Mouse (Mus musculus) heart, adult 2 months (tissue): Measurements from ENCODE around the gene Aatk. TPM values are rescaled to one million over a fixed set of nuclear protein-coding genes. Genes with fewer than 3 reads are reported as not detected.

Experiments used
- DNase-seq, 2 experiments: peaks; one replicate each; pipeline ENCODE4 v3.0.0; 2021
- H3K27ac ChIP-seq: fragments of 200-600 bp; 2 replicates; pipeline ENCODE4 v1.8.1; 2022
- H3K27me3 ChIP-seq: fragments of 200-500 bp; 2 replicates; pipeline ENCODE4 v1.6.1; 2012; ENCODE audit warnings: mild to moderate bottlenecking, low read length, inconsistent platforms, mixed read lengths; ENCODE audit not compliant: control insufficient read depth, insufficient read depth
- H3K36me3 ChIP-seq: fragments of 200-500 bp; 2 replicates; pipeline ENCODE4 v1.6.1; 2012; ENCODE audit warnings: low read length, inconsistent platforms; ENCODE audit not compliant: control insufficient read depth, insufficient read depth
- H3K4me1 ChIP-seq: fragments of 200-500 bp; 2 replicates; pipeline ENCODE4 v1.6.1; 2011; ENCODE audit warnings: low read length; ENCODE audit not compliant: control insufficient read depth, insufficient read depth
- H3K4me3 ChIP-seq: fragments of 200-600 bp; 2 replicates; pipeline ENCODE4 v1.8.1; 2022
- H3K79me2 ChIP-seq: fragments of 200-500 bp; replicated peaks from 2 replicates; pipeline ENCODE4 v1.6.1; 2012; ENCODE audit warnings: mild to moderate bottlenecking, inconsistent platforms, low read length, moderate library complexity, mixed read lengths; ENCODE audit not compliant: control insufficient read depth, insufficient read depth
- H3K9ac ChIP-seq: fragments of 200-500 bp; 2 replicates; pipeline ENCODE4 v1.6.1; 2012; ENCODE audit warnings: low read depth, mild to moderate bottlenecking, control low read depth, inconsistent platforms, low read length, mixed read lengths
- CTCF ChIP-seq: fragments of 200-600 bp; IDR thresholded peaks from 2 replicates; pipeline ENCODE4 v1.8.1; 2022; ENCODE audit warnings: antibody characterized with exemption, mild to moderate bottlenecking, moderate library complexity
- EP300 ChIP-seq: fragments of 200-500 bp; IDR thresholded peaks from 2 replicates; pipeline ENCODE4 v1.6.1; 2011; ENCODE audit warnings: low read depth, low read length, control low read depth; ENCODE audit not compliant: insufficient read depth
- POLR2A ChIP-seq: fragments of 200-500 bp; IDR thresholded peaks from 2 replicates; pipeline ENCODE4 v1.6.1; 2011; ENCODE audit warnings: mild to moderate bottlenecking, low read depth, low read length, control low read depth; ENCODE audit not compliant: insufficient read depth
- WGBS: fragments of 180-500 bp; shearing (Covaris S2); methylation state at CpG from one replicate; pipeline ENCODE4 v1.1.7; 2018; 5-methylcytosine and 5-hydroxymethylcytosine counted together
- intact Hi-C: fragments of 180-260 bp; cut with DNase I; formaldehyde crosslinking; loops from one replicate; pipeline ENCODE4 v1.15.1; 2025
- polyA plus RNA-seq: library from polyadenylated mRNA; depleted of rRNA; stranded (reverse); fragments of >200 nt; gene quantifications from 2 replicates; pipeline ENCODE4 v1.2.3, GENCODE M21; 2012
- total RNA-seq, 2 experiments: library from RNA; stranded (reverse); gene quantifications; 2 replicates each; pipeline ENCODE4 v1.2.3; 2021

Aatk gene
- total and polyA plus RNA-seq, 3 experiments: 3.6 to 10.3 (median 4.7) TPM

- intact Hi-C loops: no loop called here
- DNase-seq: no peak
- H3K27me3 ChIP-seq: no peaks in the 10 kb centered on the region
- H3K36me3 ChIP-seq: no peaks in the 10 kb centered on the region
- H3K27ac ChIP-seq: no peak overlapping the region
- TF ChIP-seq EP300 (no peak), CTCF (no peak), POLR2A (no peak)
- WGBS: 70% methylated on average over 11 of the region's 11 CpGs
- no peaks in the 10 kb centered on the region for H3K4me1 ChIP-seq
- H3K4me3 ChIP-seq: no peak overlapping the region
- no peaks in the 10 kb centered on the region for H3K79me2 ChIP-seq
- no peak overlapping the region for H3K9ac ChIP-seq
Measured at GRCm38 (mm10) chr11:120069261-120069660, 22.3 kb upstream of the Aatk start.

GRCm38 (mm10) chr11:120067834-120068233 is 20.9 kb upstream of the Aatk start:
- H3K36me3 ChIP-seq: no peaks in the 10 kb centered on the region
- DNase-seq: no peak
- no peaks in the 10 kb centered on the region for H3K79me2 ChIP-seq
- TF ChIP-seq POLR2A: no peak
- TF ChIP-seq CTCF: no peak
- TF ChIP-seq EP300: no peak
- no peak overlapping the region for H3K4me3 ChIP-seq
- no peaks in the 10 kb centered on the region for H3K4me1 ChIP-seq
- H3K27ac ChIP-seq: no peak overlapping the region
- no peaks in the 10 kb centered on the region for H3K27me3 ChIP-seq
- intact Hi-C loops: no loop called here
- WGBS: 87% methylated on average over 17 of the region's 17 CpGs
- no peak overlapping the region for H3K9ac ChIP-seq

- Histone ChIP-seq H3K27me3 (no peaks in the 10 kb centered on the region), H3K9ac (no peak overlapping the region), H3K4me3 (no peak overlapping the region), H3K79me2 (no peaks in the 10 kb centered on the region), H3K36me3 (no peaks in the 10 kb centered on the region), H3K27ac (no peak overlapping the region), H3K4me1 (no peaks in the 10 kb centered on the region)
- DNase-seq: peak; percentile 46 to 75
- intact Hi-C loops: loop anchor here (1.0 kb wide), 2 partner anchors 35 to 52 kb away; no protein-coding TSS in a partner anchor
- 0 out of 2 replicates have a peak, but pooled peaks have one; percentile 25 for TF ChIP-seq EP300
- TF ChIP-seq POLR2A: no peak
- TF ChIP-seq CTCF: peak; percentile 97
- WGBS: 37% methylated on average over 10 of the region's 10 CpGs
Measured at GRCm38 (mm10) chr11:120065291-120065690, 18.3 kb upstream of the Aatk start.

GRCm38 (mm10) chr11:120064668-120065040 is 17.7 kb upstream of the Aatk start:
- intact Hi-C loops: loop anchor here (1.0 kb wide), 2 partner anchors 34 to 51 kb away; no protein-coding TSS in a partner anchor
- Histone ChIP-seq H3K4me3 (no peak overlapping the region), H3K79me2 (no peaks in the 10 kb centered on the region), H3K9ac (no peak overlapping the region), H3K4me1 (no peaks in the 10 kb centered on the region), H3K36me3 (no peaks in the 10 kb centered on the region), H3K27me3 (no peaks in the 10 kb centered on the region), H3K27ac (no peak overlapping the region)
- whole genome bisulfite sequencing: 92% methylated on average over 11 of the region's 11 CpGs
- no peak for DNase-seq
- TF ChIP-seq POLR2A: no peak

- Histone ChIP-seq H3K36me3 (no peaks in the 10 kb centered on the region), H3K79me2 (no peaks in the 10 kb centered on the region), H3K27me3 (no peaks in the 10 kb centered on the region), H3K9ac (no peak overlapping the region), H3K4me1 (no peaks in the 10 kb centered on the region), H3K4me3 (no peak overlapping the region), H3K27ac (no peak overlapping the region)
- intact Hi-C loops: no loop called here
- no peak for DNase-seq
- TF ChIP-seq POLR2A: no peak
- TF ChIP-seq CTCF: no peak
- no peak for TF ChIP-seq EP300
- 80% methylated on average over 13 of the region's 13 CpGs for WGBS
Measured at GRCm38 (mm10) chr11:120064006-120064667, 17.2 kb upstream of the Aatk start.

- H3K9ac ChIP-seq: no peak overlapping the region
- TF ChIP-seq CTCF (no peak), POLR2A (no peak), EP300 (no peak)
- H3K27ac ChIP-seq: no peak overlapping the region
- DNase-seq: no peak
- WGBS: 86% methylated on average over 5 of the region's 5 CpGs
- no peaks in the 10 kb centered on the region for H3K79me2 ChIP-seq
- H3K36me3 ChIP-seq: no peaks in the 10 kb centered on the region
- no peaks in the 10 kb centered on the region for H3K27me3 ChIP-seq
- no peaks in the 10 kb centered on the region for H3K4me1 ChIP-seq
- H3K4me3 ChIP-seq: no peak overlapping the region
- intact Hi-C loops: no loop called here
Measured at GRCm38 (mm10) chr11:120063326-120063725, 16.4 kb upstream of the Aatk start.
